Mouse (Mus musculus): ENCODE results near the gene Selenom.

- TF ChIP-seq CTCF (IDR thresholded peaks at IDR 0.05; ENCODE audit: insufficient read depth, low read length) (no peak), POLR2A (IDR thresholded peaks at IDR 0.05; ENCODE audit: borderline replicate concordance, extremely low read depth, low read depth, low read length) (no peak)
These were observed 9.5 kb downstream of the Selenom start for GRCm38 (mm10) chr11:3523840-3524582.

All from lung, adult 2 months (tissue).